Mouse (Mus musculus): ENCODE results near the gene Nxnl2.

DNA sequence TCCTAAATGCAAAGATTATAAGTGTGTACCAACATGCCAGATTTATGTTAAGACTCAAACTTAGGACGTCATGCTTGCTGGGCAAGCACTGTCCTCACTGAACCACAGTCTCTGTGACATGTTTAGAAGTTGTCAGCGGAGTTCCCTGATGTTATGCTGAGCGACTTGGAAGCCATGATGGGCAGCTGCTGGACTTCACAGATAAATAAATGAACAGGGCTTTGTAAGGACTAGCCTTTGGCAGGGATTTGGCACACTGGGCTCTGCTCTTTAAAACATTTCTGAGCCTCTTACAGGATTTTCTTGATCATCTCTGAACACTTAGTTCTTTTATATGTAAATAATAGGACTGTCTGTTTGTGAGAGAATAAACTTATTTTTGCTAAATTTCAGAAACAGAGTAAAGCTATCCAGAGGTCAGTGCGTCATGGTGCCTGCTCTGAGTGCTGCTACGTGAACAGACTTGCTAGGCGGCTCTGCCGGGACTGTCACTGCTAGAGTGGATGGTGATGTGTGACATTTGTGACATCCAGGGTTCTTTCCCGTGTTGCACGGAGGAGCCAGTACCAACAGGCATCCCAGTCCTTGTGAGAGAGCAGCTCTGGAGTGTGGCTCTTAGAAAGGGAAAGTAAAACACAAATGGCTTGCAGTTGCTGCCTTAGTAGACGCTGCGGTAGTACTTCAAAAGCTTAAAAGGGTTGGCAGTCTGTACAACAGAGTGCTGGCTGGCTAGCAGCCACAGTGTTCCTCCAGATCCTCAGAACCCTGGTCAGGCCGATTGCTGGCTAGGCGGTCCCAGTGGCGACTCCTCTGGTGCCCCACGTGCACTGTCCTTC lies 15.4 kb upstream of the Nxnl2 start:
- TF ChIP-seq TAL1 (IDR thresholded peaks at IDR 0.05; ENCODE audit: low read length) (no peak), GATA1 (IDR thresholded peaks at IDR 0.05; ENCODE audit: low read length) (no peak)
